Mouse (Mus musculus): Measurements from ENCODE around the gene Dsel.

The Dsel gene

GRCm38 (mm10) chr1:111864779-111865165 is at the start of gene Dsel:
Gene Dsel, minus strand, starts transcription at chr1:111864918.
- DNase-seq (ENCODE audit: low read depth in 2 of 2, low spot score in 2 of 2) = peak; percentile 47 to 61

- no peak for DNase-seq (ENCODE audit: low read depth in 2 of 2, low spot score in 2 of 2)
These were observed 46.7 kb upstream of the Dsel start for GRCm38 (mm10) chr1:111911424-111911823.

GRCm38 (mm10) chr1:111883336-111883735 is 18.6 kb upstream of the Dsel start:
- DNase-seq (ENCODE audit: low read depth in 2 of 2, low spot score in 2 of 2) = no peak

- DNase-seq (ENCODE audit: low read depth in 2 of 2, low spot score in 2 of 2) = no peak
These were observed 11.1 kb upstream of the Dsel start for GRCm38 (mm10) chr1:111875784-111876183.

GRCm38 (mm10) chr1:111873196-111873595 is 8.5 kb upstream of the Dsel start:
- no peak for DNase-seq (ENCODE audit: low read depth in 2 of 2, low spot score in 2 of 2)

GRCm38 (mm10) chr1:111865467-111865866 is 749 bp upstream of the Dsel start:
- no peak for DNase-seq (ENCODE audit: low read depth in 2 of 2, low spot score in 2 of 2)

- peak; percentile 15 to 41 for DNase-seq (ENCODE audit: low read depth in 2 of 2, low spot score in 2 of 2)
These were observed 497 bp downstream of the Dsel start for GRCm38 (mm10) chr1:111864063-111864778.

- no peak for DNase-seq (ENCODE audit: low read depth in 2 of 2, low spot score in 2 of 2)
These were observed 6.9 kb downstream of the Dsel start for GRCm38 (mm10) chr1:111857852-111858251.

- no peak for DNase-seq (ENCODE audit: low read depth in 2 of 2, low spot score in 2 of 2)
These were observed 12.3 kb downstream of the Dsel start for GRCm38 (mm10) chr1:111852439-111852838.

GRCm38 (mm10) chr1:111833583-111834225 is 31.0 kb downstream of the Dsel start:
- no peak for DNase-seq (ENCODE audit: low read depth in 2 of 2, low spot score in 2 of 2)

Measured in CD8-positive naive resting alpha-beta T cell, adult 2 months (primary cell).